Mouse (Mus musculus) kidney, postnatal 25 days (tissue): ENCODE results near the gene Klf3.

ENCODE experiments used
- DNase-seq, 2 experiments: peaks; one replicate each; pipeline ENCODE4 v3.0.0; 2021; ENCODE audit warnings: mixed read lengths in 2 of 2

Gene Klf3

DNA sequence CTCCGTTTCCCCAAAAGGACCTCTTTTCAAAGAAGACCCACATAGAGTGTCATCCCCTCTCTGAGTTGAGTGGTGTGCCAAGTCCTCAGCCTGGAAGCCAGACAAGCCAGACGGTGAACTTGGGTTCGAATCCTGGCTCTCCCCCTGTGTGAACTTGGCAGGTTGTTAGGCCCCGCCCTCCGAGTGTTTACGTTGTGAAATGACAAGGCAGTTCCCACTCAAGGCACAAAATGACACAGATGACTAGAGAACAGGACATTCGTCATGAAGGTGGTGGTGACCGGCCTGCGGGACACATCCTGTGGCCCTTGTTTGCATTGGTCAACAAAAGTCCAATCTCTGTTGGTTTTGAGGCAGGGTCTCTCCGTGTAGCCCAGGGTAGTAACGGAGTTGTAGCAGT, 6.7 kb downstream of the Klf3 start:
- DNase-seq: no peak

DNA sequence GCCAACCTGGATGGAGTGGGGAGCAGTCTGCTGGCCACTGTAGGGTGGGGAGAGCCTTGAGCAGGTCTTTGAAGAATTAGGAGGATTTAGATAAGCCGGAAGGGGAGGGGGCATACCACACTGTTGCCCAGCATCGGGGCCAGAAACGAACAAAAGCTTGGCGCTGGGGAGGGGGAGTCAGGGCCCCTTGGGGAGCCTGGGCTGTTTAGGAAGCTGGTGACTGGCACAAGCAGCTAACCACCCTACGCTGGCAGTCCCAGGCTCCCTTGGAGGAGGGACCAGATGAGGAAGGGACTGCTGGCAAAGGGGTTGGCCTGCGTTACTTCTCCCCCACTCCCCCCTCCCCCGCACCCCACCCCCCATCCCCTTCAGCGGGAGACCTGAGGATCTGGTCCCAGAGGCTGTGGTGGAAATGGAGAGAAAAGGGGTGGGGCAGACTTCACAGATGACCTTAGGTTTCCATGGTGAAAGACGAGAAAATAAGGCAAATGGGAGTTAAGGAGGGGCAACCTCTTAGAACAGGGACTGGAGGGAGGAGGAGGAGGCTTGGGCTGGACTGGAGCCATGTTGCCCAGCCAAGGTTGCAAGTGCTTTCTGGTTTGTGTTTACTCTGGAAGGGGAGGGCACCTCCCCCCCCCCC, 7.8 kb downstream of the Klf3 start:
- peak; percentile 69 to 88 for DNase-seq

DNA sequence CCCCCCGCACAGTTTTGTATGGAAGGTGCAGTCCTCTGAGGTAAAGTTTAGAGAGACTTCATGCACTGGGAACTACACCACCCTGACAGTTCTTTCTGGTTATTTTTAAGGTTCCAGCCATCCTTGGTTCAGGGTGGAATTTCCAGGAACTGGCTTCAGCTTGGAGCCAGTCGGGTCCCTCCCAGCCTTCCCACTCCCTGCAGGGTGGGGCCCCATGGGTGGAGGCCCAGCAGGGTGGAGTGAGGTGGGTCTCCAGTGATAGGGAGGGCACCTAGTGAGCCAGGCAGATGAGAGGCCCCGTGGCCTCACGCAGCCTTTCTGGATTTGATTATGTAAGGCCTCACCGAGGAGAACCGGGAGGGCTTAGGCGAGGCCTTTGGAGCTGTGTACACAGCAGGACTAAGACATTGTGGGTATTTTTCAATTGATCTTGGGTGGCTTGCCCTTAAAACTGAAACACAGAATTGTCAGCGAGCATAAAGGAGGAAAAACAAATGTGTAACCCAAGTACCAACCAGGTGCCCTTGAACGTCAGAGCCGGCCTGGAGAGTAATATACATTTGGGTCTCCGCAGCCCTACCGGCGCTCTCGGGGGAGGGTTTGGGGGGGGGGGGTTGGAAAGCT, 8.4 kb downstream of the Klf3 start:
- peak; percentile 52 to 87 for DNase-seq

DNA sequence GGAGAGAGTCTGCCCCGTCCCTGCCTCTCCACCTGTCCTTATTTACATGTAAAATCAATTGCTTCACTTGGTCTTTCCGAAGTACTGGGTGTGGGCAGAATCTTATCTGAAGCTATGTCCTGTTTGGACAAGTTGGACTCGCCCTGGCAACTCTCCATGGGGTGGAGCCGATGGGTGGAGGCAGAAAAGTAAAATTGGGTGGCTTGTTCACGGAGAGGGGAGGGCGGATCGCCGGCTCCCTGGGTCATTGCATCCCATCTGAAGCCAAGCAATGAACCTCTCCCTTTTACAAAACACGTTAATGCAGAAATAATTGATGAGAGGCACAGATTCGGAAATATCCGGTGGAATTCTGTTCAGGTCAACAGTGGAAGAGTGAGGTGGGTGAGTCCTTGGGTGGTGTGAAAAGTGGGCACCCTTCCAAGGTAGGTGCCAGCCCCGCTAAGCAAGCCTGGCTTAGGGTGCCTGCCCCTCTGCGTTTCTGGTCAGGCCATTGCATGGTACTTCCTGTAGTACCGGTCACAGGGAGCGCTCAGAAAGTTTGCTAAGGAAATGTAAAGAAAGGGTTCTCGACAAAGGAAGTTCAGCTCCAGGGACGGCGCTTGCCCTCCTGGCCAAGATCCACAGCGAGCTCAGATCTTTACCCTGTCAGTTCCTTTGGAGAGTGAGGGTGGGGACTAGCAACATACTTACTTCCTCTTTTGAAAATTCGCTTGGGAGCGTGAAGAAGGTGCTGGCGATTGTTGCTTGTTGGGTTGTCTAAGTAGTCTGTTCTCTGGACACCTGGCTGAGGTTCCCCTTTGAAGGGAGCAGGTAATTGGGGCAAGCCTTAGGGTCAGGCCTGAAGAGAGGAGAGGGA, 9.2 kb downstream of the Klf3 start:
- DNase-seq: peak; percentile 93 to 94

DNA sequence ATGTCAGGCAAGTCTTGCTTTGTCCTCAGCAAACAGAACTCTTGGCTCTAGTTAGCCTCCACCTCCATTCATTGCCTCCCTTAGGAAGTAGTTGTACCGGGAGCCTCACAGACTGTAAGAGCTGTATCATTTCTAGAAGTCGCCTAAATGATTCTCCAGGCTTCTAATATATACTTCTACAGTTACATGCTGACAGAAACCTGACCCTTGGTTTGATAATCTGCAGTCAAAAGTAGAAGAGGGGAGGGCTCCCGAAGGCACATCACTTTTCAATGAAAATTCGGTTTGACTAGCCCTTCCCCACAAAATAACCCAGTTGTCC, 9.8 kb downstream of the Klf3 start:
- no peak for DNase-seq

DNA sequence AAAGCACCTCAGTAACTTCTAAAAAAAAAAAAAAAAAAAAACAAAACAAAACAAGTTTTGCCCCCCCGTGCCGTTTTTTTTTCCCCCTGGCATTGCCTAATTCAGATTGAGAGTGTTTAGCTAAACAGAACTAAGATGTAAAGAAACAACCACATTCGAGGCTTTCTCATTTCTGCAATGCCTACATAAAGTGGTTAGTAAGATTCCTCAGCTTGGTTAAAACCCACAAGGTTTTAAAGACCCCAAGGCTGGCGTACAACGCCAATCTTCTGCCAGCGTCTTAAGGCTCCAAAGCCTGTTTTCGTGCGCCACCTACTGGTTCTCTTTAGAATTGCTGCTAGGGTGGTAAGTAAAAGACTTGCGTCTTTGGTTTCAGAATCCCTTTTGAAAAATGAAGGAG, 10.2 kb downstream of the Klf3 start:
- DNase-seq: peak; percentile 84 to 93

DNA sequence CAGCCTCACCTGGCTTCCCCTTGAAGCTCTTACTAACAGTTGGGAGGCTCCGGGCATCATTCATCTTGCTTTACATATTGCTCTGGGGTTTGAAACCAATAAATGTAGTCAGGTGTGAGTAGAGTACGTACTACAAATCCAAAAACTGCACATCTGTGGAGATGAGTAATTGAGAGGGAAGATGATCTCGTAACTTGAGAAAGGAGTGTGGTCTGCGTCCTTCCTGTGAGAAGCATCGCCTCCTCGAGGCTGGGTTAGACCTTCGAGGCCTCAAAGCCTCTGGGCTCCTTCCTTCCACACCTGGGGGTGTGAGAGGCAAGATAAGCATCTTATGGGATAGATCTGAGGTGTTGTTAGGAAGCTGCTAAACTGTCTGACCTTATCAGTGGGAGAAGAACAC, 11.2 kb downstream of the Klf3 start:
- no peak for DNase-seq

DNA sequence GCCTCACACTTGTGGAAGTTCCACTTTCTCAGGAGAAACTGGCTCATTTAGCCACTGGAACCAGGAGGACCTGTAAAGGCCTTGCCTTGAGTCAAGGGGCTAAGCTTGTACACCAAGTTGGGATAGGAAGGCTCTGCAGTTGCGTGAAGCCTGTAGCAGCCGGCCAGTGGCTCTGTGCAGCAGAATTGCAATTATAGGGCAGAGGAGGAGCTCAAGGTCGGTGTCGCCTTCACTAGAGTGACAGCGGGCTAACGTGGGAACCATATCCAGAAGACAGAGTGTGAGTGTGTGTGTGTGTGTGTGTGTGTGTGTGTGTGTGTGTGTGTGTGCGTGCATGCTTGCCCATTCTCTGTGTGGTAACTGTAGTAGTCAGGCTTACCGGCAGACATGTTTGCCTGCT, 12.4 kb downstream of the Klf3 start:
- DNase-seq: no peak

DNA sequence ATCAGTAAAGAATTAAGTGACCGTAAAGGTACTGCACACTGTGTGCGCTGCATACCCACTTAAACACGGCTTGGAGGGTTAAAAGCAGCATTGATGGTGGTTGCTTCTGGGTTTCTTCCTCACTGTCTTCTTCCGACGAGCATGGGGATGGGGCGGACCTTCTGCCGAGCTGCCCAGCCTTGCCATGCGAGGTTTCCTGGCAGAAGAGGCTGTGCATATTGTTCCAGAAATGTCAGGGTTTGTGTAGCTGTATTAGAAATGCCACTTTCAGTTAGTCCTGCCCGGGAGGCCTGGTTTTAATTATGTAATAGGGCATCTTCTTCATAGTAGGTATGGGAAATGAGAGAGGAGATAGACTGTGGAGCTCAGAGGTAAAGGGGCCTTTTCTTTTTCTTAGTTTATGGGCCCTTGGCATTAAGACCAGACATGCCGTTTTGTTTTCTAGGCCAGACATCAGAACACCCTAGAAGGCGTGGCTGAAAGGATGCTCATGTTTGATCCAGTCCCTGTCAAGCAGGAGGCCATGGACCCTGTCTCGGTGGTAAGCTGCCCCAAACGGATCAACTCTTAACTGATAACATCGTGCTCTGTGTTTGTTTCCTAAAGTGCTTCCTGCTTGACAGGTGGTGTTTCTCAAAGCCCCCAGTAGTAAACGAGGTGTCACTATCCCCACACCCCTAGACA, 13.2 kb downstream of the Klf3 start:
- DNase-seq: no peak

DNA sequence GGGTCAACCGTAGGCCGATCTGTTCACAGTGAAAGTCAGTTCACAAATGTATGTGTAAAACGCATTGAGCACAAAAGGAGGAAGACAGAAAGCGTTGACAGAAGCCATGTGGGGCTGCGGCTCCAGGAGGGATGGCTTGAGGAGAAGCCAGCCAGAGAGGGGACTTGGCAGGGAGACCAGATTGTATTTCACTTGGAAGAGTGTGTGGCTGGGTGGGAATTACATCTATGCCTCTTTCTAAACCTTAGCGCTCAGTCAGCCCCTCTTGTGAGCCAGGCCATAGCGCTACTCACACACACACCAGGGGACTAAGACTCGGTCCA, 13.7 kb downstream of the Klf3 start:
- DNase-seq: no peak

DNA sequence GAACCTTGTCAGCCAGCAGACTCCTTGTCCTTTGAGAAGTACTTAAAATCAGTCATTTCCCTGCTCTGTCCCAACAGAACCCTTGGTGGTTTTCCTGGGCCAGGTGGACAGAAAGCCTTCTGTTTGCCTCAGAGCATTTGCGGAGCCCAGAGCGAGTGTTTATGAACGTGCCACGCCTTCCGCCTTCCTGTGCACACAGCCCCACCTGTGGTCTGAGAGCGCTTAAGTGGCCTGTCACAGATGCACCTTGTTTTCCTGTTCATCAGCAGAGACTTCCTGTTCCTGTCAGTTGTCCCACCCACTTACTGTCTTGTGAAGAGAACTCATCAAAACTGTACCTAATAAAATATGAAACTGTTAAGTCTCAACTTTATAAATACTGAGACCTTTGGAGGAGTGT, 16.2 kb downstream of the Klf3 start:
- DNase-seq: no peak

DNA sequence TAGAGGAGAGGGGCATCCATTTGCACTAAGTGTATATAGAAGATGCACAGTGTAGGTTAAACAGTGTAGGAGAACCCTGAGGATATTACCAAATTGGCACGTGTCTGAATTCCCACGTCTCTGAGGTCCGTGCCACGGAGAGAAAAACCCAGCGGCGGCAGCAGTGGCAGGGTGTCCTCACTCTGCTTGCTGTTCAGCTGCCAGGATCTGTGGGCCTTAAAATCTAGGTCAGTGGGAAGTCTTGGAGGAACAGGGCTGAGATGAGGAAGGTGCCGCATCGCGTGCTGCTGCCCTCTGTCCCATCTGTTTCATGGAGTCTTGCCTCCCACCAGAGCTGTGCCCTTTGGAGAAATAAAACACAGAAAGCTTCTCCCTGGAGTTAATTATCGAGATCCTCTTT, 16.9 kb downstream of the Klf3 start:
- DNase-seq: no peak

DNA sequence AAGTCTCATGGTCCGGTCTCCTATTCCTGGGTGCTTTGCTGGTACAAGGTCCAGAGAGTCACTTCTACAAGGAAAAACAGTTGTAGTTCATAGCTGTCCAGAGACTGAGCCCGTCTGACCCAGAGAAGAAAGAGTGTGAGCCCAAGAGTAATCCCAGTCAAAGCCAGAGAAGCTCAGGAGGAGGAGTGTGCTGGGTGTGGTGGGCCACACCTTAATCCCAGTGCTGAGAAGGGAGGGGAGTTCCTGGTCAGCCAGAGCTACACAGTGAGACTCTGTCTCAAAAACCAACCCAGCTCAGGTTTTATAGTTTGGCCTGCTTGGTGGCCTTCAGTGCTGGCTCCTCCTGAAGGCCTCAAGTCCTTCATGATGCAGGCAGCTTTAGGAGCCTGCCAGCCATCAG, 18.1 kb downstream of the Klf3 start:
- no peak for DNase-seq

DNA sequence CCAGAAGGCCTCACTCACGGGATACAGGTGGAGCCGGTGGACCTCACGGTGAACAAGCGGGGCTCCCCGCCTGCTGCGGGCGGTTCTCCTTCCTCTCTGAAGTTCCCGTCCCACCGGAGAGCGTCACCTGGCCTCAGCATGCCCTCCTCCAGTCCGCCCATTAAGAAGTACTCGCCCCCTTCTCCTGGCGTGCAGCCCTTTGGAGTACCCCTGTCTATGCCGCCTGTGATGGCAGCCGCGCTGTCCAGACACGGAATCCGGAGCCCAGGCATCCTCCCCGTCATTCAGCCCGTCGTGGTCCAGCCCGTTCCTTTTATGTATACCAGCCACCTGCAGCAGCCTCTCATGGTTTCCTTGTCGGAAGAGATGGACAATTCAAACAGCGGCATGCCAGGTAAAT, 18.8 kb downstream of the Klf3 start:
- no peak for DNase-seq

DNA sequence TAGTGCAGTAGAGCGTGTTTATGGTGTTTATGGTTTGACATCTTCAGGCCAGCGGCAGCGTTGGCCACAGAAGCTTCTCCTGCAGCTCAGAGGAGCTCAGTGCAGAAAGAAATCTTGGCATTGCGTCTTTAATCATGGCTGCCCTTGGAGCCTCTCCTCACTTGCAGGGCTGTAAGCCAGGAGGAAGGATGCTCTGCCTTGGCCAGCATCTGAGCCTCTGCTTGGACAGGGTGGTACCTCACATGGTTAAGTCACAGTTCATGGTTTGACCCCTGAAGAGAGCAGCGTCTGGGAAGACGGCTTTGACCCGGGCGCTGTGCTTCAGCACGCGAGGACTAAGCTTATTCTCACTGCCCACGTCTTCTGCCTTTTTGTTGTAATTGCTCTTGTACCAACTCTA, 20.2 kb downstream of the Klf3 start:
- DNase-seq: no peak

DNA sequence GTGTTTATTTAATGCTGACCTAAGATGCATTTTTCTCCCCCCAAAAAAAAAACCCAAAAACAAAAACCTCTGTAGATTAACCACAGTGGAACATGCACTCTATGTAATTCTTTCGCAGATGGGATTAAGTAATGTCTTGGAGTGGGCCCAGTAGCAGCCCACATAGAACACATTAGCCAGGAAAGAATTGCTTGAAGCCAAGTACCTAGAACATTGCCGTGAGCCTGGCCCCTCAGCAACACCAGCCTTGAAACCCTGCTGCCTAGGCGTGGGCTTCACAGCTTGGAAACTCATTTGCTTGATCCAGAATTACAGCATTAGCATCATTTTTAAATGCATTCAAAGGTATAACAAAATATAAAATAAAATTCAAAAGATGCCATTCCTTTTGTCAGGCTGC, 21.6 kb downstream of the Klf3 start:
- DNase-seq: no peak

DNA sequence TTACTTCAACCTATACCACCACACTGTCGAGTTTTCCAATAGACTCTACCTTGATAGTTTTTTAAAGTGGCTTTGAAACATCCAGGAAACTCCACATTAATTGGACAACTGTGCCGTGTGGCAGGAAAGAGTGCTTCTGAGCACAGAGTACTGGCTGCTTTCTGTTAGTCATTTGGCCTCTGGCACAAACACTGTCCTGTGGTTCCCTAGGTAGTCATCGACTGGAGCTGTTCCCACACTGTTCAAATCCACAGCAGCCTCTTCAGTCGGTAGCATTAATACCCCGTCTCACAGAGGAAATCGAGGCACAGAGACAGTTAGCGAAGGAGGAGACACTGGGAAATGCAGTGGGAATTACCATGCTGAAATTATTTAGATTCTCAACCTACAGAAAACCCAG, 22.3 kb downstream of the Klf3 start:
- DNase-seq: no peak

DNA sequence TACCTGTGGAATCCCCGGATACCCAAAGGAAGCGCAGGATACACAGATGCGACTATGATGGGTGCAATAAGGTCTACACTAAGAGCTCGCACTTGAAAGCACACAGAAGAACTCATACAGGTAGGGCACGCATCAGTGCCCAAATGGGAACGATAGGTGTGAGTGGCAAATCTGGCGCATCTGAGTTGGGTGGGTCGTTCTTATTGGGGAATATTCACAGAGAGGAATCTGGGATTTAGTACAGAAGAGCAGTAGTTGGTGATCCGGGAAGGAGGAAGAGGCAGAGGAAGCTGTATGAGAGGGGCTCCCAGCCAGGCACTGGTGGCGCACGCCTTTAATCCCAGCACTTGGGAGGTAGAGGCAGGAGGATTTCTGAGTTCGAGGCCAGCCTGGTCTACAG, 24.0 kb downstream of the Klf3 start:
- no peak for DNase-seq

DNA sequence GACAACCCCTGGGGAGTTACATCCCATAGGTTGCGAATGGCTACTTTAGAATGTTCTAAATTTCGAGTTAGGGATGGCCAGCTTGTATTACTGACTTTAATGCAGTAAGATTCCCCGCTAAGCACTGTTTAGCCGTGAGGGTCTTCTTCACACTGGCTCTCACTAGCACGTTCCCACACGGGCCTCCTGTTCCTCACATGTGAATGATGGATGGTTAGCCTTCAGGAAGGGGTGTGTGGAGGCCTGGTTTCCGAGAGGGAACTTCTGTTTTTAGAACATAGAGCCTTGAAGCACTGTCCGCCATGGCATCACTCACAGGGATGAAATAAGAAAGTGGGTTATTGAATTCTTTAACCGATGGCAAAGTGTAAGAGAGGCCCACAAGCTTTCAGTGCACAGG, 25.1 kb downstream of the Klf3 start:
- DNase-seq: no peak

DNA sequence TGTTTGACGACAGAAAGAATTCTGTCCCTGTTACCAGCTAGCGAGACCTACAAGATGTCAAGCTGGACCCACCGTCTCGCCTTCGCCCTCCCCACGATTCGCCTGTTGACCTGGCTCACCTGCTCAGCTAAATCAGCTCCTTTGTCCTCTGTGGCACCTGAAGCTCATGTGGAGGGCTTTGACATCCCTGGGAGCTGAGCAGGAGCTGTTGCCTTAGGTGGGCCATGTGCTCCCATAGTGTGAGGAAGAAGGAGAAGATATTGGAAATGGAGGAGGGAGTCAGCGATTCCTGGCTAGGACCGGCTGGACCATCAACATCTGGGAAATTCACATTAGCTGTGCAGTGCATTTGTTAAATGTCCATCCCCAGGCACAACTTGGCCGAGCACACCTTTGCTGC, 26.4 kb downstream of the Klf3 start:
- DNase-seq: no peak

DNA sequence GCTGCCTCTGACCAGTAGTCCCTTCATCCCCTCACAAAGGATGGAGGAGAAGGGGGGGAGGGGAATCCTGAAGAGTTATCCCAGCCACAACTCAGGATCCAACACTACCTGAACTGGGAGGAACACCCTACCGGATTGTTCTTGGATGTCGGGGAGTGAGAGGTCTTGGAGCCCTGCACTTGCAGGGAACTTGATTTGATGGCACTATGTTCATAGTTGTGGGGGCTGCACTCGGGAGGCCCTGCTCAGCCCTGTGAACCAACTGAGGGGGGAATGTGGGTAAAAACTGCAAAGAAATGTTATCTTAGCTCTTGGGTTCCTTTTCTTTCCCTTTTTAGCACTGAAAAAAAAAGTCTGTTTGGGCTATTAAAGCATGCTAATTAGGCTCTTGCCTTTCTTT, 27.6 kb downstream of the Klf3 start:
- DNase-seq: no peak

DNA sequence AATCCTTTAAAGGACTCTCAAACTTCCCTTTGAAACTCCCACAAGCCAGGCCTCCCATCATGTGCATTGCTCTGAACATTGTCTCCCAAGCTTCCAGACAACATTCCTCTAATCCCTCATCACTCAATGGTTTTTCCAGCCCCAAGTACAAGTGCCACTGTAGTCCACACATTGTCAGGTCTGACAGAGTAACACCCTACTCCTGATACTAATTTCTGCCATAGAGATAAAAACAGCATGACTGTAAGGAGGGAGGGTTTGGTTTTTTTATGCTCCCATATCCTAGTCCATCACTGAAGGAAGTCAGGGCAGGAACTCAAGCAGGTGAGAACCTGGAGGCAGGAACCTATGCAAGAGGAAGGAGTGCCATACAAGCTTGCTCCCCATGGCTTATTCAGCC, 30.2 kb downstream of the Klf3 start:
- no peak for DNase-seq

DNA sequence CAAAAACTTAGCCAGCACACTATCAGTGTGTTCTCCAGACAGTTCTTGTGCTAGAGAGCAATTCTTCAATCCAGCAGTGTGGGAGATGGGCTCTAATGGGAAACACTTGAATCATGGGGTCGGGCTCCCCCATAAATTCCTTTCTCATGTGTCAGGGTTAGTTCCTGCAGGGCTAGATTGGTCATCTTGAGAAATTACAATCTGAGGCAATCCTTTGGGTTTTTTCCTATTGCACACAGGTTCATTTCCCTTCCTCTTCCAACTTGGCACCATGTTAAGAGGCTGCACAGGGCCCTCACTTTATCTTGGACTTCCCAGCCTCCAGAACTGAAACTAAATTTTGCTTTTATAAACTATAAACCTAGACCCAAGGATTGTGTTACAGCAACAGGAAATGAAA, 31.0 kb downstream of the Klf3 start:
- no peak for DNase-seq

DNA sequence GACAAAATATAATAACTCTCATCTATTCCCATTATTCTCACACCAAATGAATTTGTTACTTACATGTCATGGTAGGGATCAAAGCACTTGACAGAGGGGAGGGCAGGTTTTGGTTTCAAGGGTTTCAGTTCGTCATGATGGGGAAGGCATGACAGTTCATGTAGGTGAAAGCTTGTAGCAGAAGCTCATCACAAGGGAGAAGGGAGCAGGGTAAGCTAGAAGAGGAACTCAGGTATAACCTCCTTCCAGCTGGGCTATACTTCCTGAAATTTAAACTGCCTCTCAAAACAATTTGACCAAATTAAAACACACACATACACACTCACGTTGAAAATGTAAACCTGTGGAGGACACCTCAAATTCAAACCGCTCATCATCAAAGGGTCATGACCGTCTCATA, 32.1 kb downstream of the Klf3 start:
- no peak for DNase-seq
